Mouse (Mus musculus): ENCODE measurements around the gene Mill2. TPM values are rescaled to one million over a fixed set of nuclear protein-coding genes. Genes with fewer than 3 reads are reported as not detected.

Gene Mill2
- polyA plus RNA-seq, 1 experiment = 3.2 TPM

- DNase-seq (ENCODE audit: low read depth, low spot score) = no peak
- 17% methylated on average over 14 of the region's 14 CpGs for WGBS
These were observed 32.4 kb downstream of the Mill2 start for GRCm38 (mm10) chr7:18872014-18872802.

- DNase-seq (ENCODE audit: low read depth, low spot score) = no peak
- 5% methylated on average over 7 of the region's 7 CpGs for WGBS
These were observed 33.0 kb downstream of the Mill2 start for GRCm38 (mm10) chr7:18872816-18873215.

DNA sequence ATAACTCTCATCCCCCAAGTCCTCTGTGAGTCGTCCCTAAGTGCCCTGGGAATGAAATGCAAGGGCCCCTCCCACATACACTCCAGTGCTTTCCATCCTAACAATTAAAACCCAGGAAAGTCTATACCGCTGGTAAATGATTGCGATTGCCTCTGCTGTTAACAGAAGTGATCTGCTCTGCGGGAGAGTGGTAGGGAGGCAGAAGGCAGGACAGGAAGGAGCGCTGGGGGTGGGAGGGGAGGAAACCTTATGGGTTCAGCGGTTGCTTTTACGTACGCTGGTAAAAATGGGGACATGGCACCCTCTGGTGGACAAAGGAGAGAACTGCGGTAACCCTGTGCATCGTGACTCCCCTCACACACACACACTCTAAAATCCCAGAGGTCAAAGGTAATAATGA lies 33.5 kb downstream of the Mill2 start:
- under 1% methylated on average over 10 of the region's 10 CpGs for WGBS
- DNase-seq (ENCODE audit: low read depth, low spot score) = peak; percentile 70

DNA sequence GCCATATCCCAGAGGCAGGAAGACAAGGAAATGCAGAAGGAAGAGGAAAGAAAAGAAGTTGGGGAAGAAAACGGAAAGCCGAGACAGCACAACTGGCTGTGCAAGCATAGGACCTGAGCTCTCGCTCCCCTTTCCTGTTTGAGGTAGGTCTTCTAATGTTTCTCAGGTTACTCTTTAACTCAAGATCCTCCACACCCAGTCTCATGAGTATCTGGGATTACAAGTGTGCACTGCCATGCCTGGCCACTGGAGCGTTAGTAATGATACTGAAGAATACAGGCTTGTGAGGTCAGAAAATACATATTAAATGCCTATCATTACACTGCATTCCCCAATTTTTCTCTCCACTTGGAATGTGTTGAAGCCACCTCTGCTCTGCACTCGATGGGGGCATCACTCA lies 35.6 kb downstream of the Mill2 start:
- no peak for DNase-seq (ENCODE audit: low read depth, low spot score)
- 40% methylated on average over 5 of the region's 5 CpGs for WGBS

DNA sequence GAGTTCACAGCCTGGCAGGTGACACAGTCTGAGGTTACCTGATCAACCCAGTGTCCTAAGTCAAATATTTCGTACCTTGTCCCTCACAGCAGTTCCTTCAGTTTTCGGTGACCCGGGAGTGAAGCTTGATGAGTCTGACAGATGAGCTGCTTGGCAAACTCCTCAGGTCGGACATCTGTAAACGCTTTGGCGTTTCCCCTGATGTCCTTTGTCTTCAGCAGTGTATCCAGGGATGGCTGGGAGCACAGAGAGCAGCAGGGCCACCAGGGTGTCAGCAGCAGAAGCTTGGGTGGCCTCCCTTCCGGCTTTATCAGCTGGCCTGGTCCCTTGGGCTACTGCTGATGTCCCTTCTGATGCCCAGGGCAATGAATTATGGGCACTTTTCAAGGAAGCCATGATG lies 38.9 kb downstream of the Mill2 start:
- 83% methylated on average over 7 of the region's 7 CpGs for whole genome bisulfite sequencing

GRCm38 (mm10) chr7:18883991-18884744 lies 44.4 kb downstream of the Mill2 start:
- 15% methylated on average over 9 of the region's 9 CpGs for WGBS
- peak; percentile 64 for DNase-seq (ENCODE audit: low read depth, low spot score)

More for the DNA sequence above, 38.9 kb downstream of the Mill2 start:
- DNase-seq (ENCODE audit: low read depth, low spot score) = no peak

GRCm38 (mm10) chr7:18884745-18885422 lies 45.1 kb downstream of the Mill2 start:
- DNase-seq (ENCODE audit: low read depth, low spot score) = no peak
- 18% methylated on average over 13 of the region's 13 CpGs for WGBS

- WGBS = 100% methylated on average over 1 of the region's 1 CpGs
- DNase-seq (ENCODE audit: low read depth, low spot score) = no peak
These were observed 47.2 kb downstream of the Mill2 start for GRCm38 (mm10) chr7:18886963-18887362.

GRCm38 (mm10) chr7:18890848-18891247 lies 51.1 kb downstream of the Mill2 start:
- no peak for DNase-seq (ENCODE audit: low read depth, low spot score)
- WGBS = 95% methylated on average over 8 of the region's 8 CpGs

DNA sequence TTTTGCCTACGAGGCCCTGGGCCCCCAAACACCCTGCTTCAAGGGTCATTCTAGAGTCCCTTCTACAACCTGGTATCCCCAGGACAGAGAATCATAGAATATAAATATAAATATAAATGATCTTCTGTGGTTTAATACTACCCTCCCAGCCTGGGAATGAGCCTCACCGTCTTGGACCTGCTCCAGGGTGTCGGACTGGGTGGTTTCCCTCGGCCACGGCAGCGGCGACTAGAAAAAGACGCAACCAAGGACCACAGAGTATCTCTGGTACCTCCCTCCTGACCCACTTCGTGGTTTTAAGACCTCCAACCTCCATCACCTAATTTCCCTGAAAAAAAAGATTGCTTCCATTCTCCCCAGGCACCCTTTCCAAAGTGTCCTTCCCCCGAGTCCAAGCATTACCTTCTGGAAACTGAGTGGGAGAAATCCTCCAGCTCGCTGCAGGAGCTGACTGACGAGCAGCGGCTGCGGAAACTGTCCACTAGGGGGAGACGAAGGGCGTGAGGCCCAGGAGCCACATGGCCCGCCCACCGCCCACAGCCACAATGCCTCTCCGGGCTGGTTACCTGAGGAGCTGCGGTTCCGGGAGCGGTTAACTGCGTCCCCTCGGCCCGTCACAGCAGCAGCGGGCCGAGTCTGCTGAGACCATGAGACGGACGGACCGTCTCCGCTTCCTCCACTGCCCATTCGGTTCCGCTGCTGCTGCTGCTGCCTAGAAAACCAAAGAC lies 52.3 kb downstream of the Mill2 start:
- WGBS = 21% methylated on average over 33 of the region's 33 CpGs
- DNase-seq (ENCODE audit: low read depth, low spot score) = no peak

- DNase-seq (ENCODE audit: low read depth, low spot score) = no peak
- WGBS = 67% methylated on average over 27 of the region's 27 CpGs
These were observed 53.2 kb downstream of the Mill2 start for GRCm38 (mm10) chr7:18893009-18893408.

DNA sequence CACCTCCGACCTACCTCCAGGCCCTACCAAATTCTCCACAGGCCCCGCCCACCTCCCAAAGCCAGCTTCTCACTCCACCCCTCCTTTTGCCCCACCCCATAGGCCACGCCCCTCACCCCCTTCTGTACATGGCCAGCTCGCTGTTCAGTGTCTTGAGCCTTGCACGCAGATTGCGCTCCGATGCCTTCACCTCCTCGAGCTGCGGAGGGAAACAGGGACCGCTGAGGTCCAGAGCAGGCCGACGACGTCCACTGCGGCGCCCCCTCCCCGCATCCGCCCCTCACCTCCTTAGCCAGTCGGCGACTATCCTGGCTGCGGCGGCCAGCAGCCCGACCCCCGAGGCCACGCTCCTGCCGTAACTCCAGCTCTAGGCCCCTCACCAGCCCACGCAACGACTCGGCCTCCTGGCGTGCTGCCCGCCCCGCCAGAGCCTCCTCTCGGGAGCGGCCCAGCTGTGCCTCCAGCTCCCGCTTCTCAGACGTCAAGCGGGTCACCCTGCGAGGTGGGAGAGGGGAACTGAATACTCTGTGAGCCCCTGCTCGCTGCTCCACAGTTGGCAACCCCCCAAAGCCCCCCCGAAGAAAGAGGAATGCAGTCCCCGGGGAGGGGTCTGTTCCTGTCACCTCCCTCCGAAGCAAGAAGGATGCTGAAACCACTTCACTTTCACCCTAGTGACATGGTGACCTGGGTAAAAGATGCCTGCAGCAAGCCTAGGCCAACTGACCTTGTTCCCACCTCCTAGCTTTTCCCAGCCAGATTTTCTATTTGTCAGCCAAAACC lies 54.1 kb downstream of the Mill2 start:
- WGBS = 17% methylated on average over 41 of the region's 41 CpGs
- no peak for DNase-seq (ENCODE audit: low read depth, low spot score)

GRCm38 (mm10) chr7:18896536-18896935 lies 56.8 kb downstream of the Mill2 start:
- WGBS = 14% methylated on average over 5 of the region's 5 CpGs
- no peak for DNase-seq (ENCODE audit: low read depth, low spot score)

DNA sequence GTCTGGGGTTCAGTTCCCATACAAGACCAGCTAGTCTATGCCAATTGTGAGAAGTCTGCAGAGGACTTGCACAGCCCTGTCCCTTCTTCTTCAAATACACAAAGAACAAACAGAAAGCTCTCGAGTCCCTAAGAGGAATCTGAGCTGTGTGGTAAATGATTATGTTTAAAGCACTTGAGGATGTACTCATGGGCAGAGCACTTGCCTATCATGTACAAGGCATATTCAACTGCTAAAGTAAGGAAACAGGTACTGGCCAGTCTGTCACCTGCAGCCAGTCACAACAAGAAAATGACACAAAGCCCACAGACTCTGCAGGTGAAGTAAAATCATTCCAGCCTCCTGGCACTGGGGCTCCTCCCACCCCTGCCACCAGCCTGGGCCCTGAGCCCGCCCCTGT lies 60.7 kb downstream of the Mill2 start:
- WGBS = 81% methylated on average over 2 of the region's 2 CpGs
- DNase-seq (ENCODE audit: low read depth, low spot score) = no peak

GRCm38 (mm10) chr7:18902486-18902885 lies 62.7 kb downstream of the Mill2 start:
- no peak for DNase-seq (ENCODE audit: low read depth, low spot score)
- WGBS = 63% methylated on average over 3 of the region's 3 CpGs

- 53% methylated on average over 3 of the region's 3 CpGs for WGBS
- DNase-seq (ENCODE audit: low read depth, low spot score) = no peak
These were observed 65.2 kb downstream of the Mill2 start for GRCm38 (mm10) chr7:18904971-18905370.

- no peak for DNase-seq (ENCODE audit: low read depth, low spot score)
- under 1% methylated on average over 17 of the region's 17 CpGs for WGBS
These were observed 70.0 kb downstream of the Mill2 start for GRCm38 (mm10) chr7:18909797-18910196.

DNA sequence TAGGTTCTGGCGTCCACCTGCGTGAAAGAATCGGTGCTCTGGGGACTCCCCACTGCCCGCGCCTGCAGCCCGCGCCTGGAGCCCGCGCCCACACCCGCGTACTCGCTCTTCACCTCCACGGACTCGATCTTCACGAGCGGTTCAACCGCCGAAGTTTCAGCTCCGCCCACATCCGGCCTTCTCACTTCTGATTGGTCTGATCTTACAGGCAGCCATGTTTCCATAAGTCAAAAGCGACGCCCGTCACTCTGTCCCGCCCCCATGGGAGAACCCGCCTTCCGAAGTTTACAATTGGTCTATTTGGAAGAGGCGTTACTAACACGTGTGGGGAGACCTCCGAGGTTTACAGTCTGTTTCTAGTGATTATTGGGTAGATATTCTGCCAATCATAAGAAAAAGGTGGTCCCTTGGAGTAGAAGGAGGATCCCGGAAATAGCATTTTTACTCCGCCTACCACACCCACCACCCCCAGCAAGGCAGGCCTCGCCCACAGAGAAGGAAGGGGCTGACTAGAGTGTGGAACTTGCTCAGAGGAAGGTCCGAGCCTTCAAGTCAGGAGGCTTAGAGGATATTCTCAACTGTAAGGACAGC lies 70.6 kb downstream of the Mill2 start, which contains the start of gene Ccdc61:
Gene Ccdc61, minus strand, starts transcription at position 175 of the 591 bp plus-strand sequence.
- under 1% methylated on average over 33 of the region's 33 CpGs for WGBS
- DNase-seq (ENCODE audit: low read depth, low spot score) = peak; percentile 98
